Mouse (Mus musculus): Measurements from ENCODE around the gene Ppm1l.

GRCm38 (mm10) chr3:69274664-69275312, 41.9 kb upstream of the Ppm1l start:
- no peak for TF ChIP-seq POLR2A (IDR thresholded peaks at IDR 0.05; ENCODE audit: low read depth, low read length)
- TF ChIP-seq CTCF (IDR thresholded peaks at IDR 0.05; ENCODE audit: extremely low read depth, insufficient read depth, insufficient read length, insufficient replicate concordance): no peak

All from spleen, adult 2 months (tissue).